Mouse (Mus musculus) limb, embryonic 14.5 days (tissue): Measurements from ENCODE around the gene Wdr47. TPM values are rescaled to one million over a fixed set of nuclear protein-coding genes. Genes with fewer than 3 reads are reported as not detected.

ENCODE experiments used
- ATAC-seq: fragments of 200-750 bp; cut with Nextera tagmentation; 2 replicates; pipeline ENCODE4 v1.8.0; 2017; ENCODE audit warnings: low read depth, moderate number of reproducible peaks, moderate TSS enrichment; ENCODE audit not compliant: low FRiP score
- DNase-seq: peaks from one replicate; pipeline ENCODE4 v3.0.0-alpha.2; 2015; ENCODE audit warnings: low spot score
- H3K27ac ChIP-seq: fragments of 300-500 bp; sonication (generic); replicated peaks from 2 replicates; pipeline ENCODE4 v1.5.1; 2014; ENCODE audit warnings: low read depth, mild to moderate bottlenecking, low read length, moderate library complexity, mixed read lengths
- H3K27me3 ChIP-seq: fragments of 300-500 bp; sonication (generic); 2 replicates; pipeline ENCODE4 v1.6.1; 2014; ENCODE audit warnings: low read length, mixed read lengths; ENCODE audit not compliant: control insufficient read depth, insufficient read depth
- H3K36me3 ChIP-seq: fragments of 300-500 bp; sonication (generic); 2 replicates; pipeline ENCODE4 v1.6.1; 2014; ENCODE audit warnings: mild to moderate bottlenecking, low read length, moderate library complexity, mixed read lengths; ENCODE audit not compliant: control insufficient read depth, insufficient read depth
- H3K4me1 ChIP-seq: fragments of 300-500 bp; sonication (generic); 2 replicates; pipeline ENCODE4 v1.6.1; 2014; ENCODE audit warnings: antibody characterized with exemption, low read length, mixed read lengths; ENCODE audit not compliant: control insufficient read depth, insufficient read depth
- H3K4me2 ChIP-seq: fragments of 300-500 bp; sonication (generic); replicated peaks from 2 replicates; pipeline ENCODE4 v1.6.1; 2014; ENCODE audit warnings: low read depth, mild to moderate bottlenecking, low read length, moderate library complexity; ENCODE audit not compliant: severe bottlenecking
- H3K4me3 ChIP-seq: fragments of 300-500 bp; sonication (generic); replicated peaks from 2 replicates; pipeline ENCODE4 v1.5.1; 2014; ENCODE audit warnings: low read length
- H3K9ac ChIP-seq: fragments of 300-500 bp; sonication (generic); 2 replicates; pipeline ENCODE4 v1.6.1; 2014; ENCODE audit warnings: mild to moderate bottlenecking, low read depth, low read length, moderate library complexity; ENCODE audit not compliant: severe bottlenecking
- H3K9me3 ChIP-seq: fragments of 300-500 bp; sonication (generic); 2 replicates; pipeline ENCODE4 v1.6.1; 2016; ENCODE audit warnings: low read length; ENCODE audit not compliant: control insufficient read depth
- POLR2A ChIP-seq: fragments of 200-500 bp; IDR thresholded peaks from 2 replicates; pipeline ENCODE4 v1.8.0; 2012; ENCODE audit warnings: inconsistent platforms, mild to moderate bottlenecking, moderate library complexity, borderline replicate concordance; ENCODE audit not compliant: insufficient read depth, insufficient read length; ENCODE audit errors: extremely low read depth
- whole genome bisulfite sequencing: fragments of 180-500 bp; shearing (Covaris S2); extraction: QIAGEN DNeasy Blood & Tissue Kit; methylation state at CpG from one replicate; pipeline ENCODE4 v1.1.7; 2014; 5-methylcytosine and 5-hydroxymethylcytosine counted together
- polyA plus RNA-seq, 2 experiments: library from polyadenylated mRNA; depleted of rRNA in 1 of 2; stranded (reverse) in 1 of 2; unstranded in 1 of 2; fragments of >200 nt; fragmentation: Nextera tagmentation in 1 of 2; extraction: Ambion mirVana in 1 of 2; gene quantifications; 2 replicates each; pipeline versions ENCODE4 v1.2.1 to v1.2.3; 2012 to 2014

Gene Wdr47
- polyA plus RNA-seq, 2 experiments, result 13.3 to 14.3 TPM

- WGBS, result under 1% methylated on average over 53 of the region's 57 CpGs
- Histone ChIP-seq H3K27ac (peak within 1 kb of the TSS; percentile 78), H3K4me2 (peak within 1 kb of the TSS; percentile 62), H3K4me3 (peak within 1 kb of the TSS; percentile 81), H3K9me3 (no peaks in the 10 kb centered on the region), H3K27me3 (no peaks in the 10 kb centered on the region), H3K4me1 (peaks cover 9% of the 10 kb centered on the region; the same call in 1 of the 2 replicates), H3K9ac (peak within 1 kb of the TSS; percentile 89), H3K36me3 (no peaks in the 10 kb centered on the region)
- ATAC-seq (peak; percentile 98), DNase-seq (peak; percentile 96)
- peak; percentile 91 for TF ChIP-seq POLR2A
Measured at GRCm38 (mm10) chr3:108653710-108654379, 62.8 kb downstream of the Wdr47 start, which contains the start of gene Clcc1. TSS of gene Clcc1 (plus strand) at chr3:108653913.

GRCm38 (mm10) chr3:108654566-108654965 lies 63.5 kb downstream of the Wdr47 start:
- Histone ChIP-seq H3K36me3 (no peaks in the 10 kb centered on the region), H3K4me2 (peak overlapping the region; percentile 62), H3K27me3 (no peaks in the 10 kb centered on the region), H3K27ac (0 out of 2 replicates have a peak overlapping the region, but pooled peaks have one; percentile 78), H3K9me3 (no peaks in the 10 kb centered on the region), H3K4me3 (peak overlapping the region; percentile 81), H3K9ac (peak overlapping the region; percentile 89), H3K4me1 (peaks cover 9% of the 10 kb centered on the region; the same call in 1 of the 2 replicates)
- DNase-seq (peak; percentile 27), ATAC-seq (no peak)
- 22% methylated on average over 14 of the region's 14 CpGs for WGBS
- TF ChIP-seq POLR2A, result no peak

- DNase-seq (no peak), ATAC-seq (no peak)
- H3K4me3 ChIP-seq, result no peak overlapping the region
- H3K4me2 ChIP-seq, result no peak overlapping the region
- H3K9me3 ChIP-seq, result no peaks in the 10 kb centered on the region
- peaks cover 9% of the 10 kb centered on the region; the same call in 1 of the 2 replicates for H3K4me1 ChIP-seq
- no peak for TF ChIP-seq POLR2A
- 88% methylated on average over 7 of the region's 7 CpGs for WGBS
- H3K27ac ChIP-seq, result no peak overlapping the region
- 0 out of 2 replicates have a peak, but pooled peaks cover 6% of the 10 kb centered on the region for H3K36me3 ChIP-seq
- H3K27me3 ChIP-seq, result no peaks in the 10 kb centered on the region
- no peak overlapping the region for H3K9ac ChIP-seq
Measured at GRCm38 (mm10) chr3:108655486-108655885, 64.4 kb downstream of the Wdr47 start.

- DNase-seq (no peak), ATAC-seq (no peak)
- Histone ChIP-seq H3K9me3 (no peaks in the 10 kb centered on the region), H3K36me3 (peaks cover 31% of the 10 kb centered on the region), H3K9ac (no peak overlapping the region), H3K27me3 (no peaks in the 10 kb centered on the region), H3K27ac (no peak overlapping the region), H3K4me1 (peaks cover 9% of the 10 kb centered on the region; the same call in 1 of the 2 replicates), H3K4me3 (no peak overlapping the region), H3K4me2 (no peak overlapping the region)
- WGBS, result 97% methylated on average over 9 of the region's 9 CpGs
- no peak for TF ChIP-seq POLR2A
Measured at GRCm38 (mm10) chr3:108658612-108659011, 67.5 kb downstream of the Wdr47 start.

GRCm38 (mm10) chr3:108660941-108661340 lies 69.9 kb downstream of the Wdr47 start:
- Histone ChIP-seq H3K4me3 (no peak overlapping the region), H3K9ac (no peak overlapping the region), H3K4me1 (no peaks in the 10 kb centered on the region), H3K4me2 (no peak overlapping the region), H3K9me3 (no peaks in the 10 kb centered on the region), H3K27ac (no peak overlapping the region), H3K36me3 (peaks cover 45% of the 10 kb centered on the region), H3K27me3 (no peaks in the 10 kb centered on the region)
- DNase-seq (no peak), ATAC-seq (no peak)
- no peak for TF ChIP-seq POLR2A
- WGBS, result 80% methylated on average over 1 of the region's 1 CpGs
